Mouse (Mus musculus) stomach, postnatal 0 days (tissue): ENCODE results near the gene Slc7a9. TPM values are rescaled to one million over a fixed set of nuclear protein-coding genes. Genes with fewer than 3 reads are reported as not detected.

ENCODE experiments used
- ATAC-seq: fragments of 200-750 bp; cut with Nextera tagmentation; 2 replicates; pipeline ENCODE4 v1.8.0; 2017; ENCODE audit not compliant: low FRiP score, low TSS enrichment
- DNase-seq: peaks from one replicate; pipeline ENCODE4 v3.0.0-alpha.2; 2016; ENCODE audit warnings: low spot score
- H3K27ac ChIP-seq: fragments of 300-500 bp; sonication (generic); replicated peaks from 2 replicates; pipeline ENCODE4 v1.5.1; 2014; ENCODE audit warnings: mild to moderate bottlenecking, control low read depth
- H3K27me3 ChIP-seq: fragments of 300-500 bp; sonication (generic); 2 replicates; pipeline ENCODE4 v1.6.1; 2014; ENCODE audit warnings: low read length; ENCODE audit not compliant: control insufficient read depth, insufficient read depth
- H3K36me3 ChIP-seq: fragments of 300-500 bp; sonication (generic); 2 replicates; pipeline ENCODE4 v1.6.1; 2014; ENCODE audit warnings: low read length, mixed read lengths; ENCODE audit not compliant: control insufficient read depth, insufficient read depth
- H3K4me1 ChIP-seq: fragments of 300-500 bp; sonication (generic); replicated peaks from 2 replicates; pipeline ENCODE4 v1.6.1; 2014; ENCODE audit warnings: antibody characterized with exemption; ENCODE audit not compliant: control insufficient read depth, insufficient read depth
- H3K4me2 ChIP-seq: fragments of 300-500 bp; sonication (generic); replicated peaks from 2 replicates; pipeline ENCODE4 v1.6.1; 2014; ENCODE audit warnings: low read depth, mild to moderate bottlenecking, control low read depth, moderate library complexity
- H3K4me3 ChIP-seq: fragments of 300-500 bp; sonication (generic); 2 replicates; pipeline ENCODE4 v1.5.1; 2014; ENCODE audit warnings: low read depth, low read length, control low read depth
- H3K9ac ChIP-seq: fragments of 300-500 bp; sonication (generic); 2 replicates; pipeline ENCODE4 v1.6.1; 2014; ENCODE audit warnings: mild to moderate bottlenecking, low read length, control low read depth, mixed read lengths
- H3K9me3 ChIP-seq: fragments of 300-500 bp; sonication (generic); 2 replicates; pipeline ENCODE4 v1.6.1; 2016; ENCODE audit warnings: low read length; ENCODE audit not compliant: control insufficient read depth
- CTCF ChIP-seq: IDR thresholded peaks from 2 replicates; pipeline ENCODE4 v1.5.1; 2016; ENCODE audit warnings: antibody characterized with exemption, low read depth, mild to moderate bottlenecking, moderate library complexity
- EP300 ChIP-seq: optimal IDR thresholded peaks from 2 replicates; pipeline ENCODE3; 2016; ENCODE audit warnings: antibody characterized with exemption
- WGBS: fragments of 180-500 bp; shearing (Covaris S2); extraction: QIAGEN DNeasy Blood & Tissue Kit; methylation state at CpG from one replicate; pipeline ENCODE4 v1.1.7; 2014; 5-methylcytosine and 5-hydroxymethylcytosine counted together
- polyA plus RNA-seq: library from polyadenylated mRNA; unstranded; fragments of >200 nt; fragmentation: Nextera tagmentation; extraction: Ambion mirVana; gene quantifications from 2 replicates; pipeline ENCODE4 v1.2.1, GENCODE M21; 2015

Slc7a9 gene
- polyA plus RNA-seq, 1 experiment from 2014 or later, result 0.30 TPM

- H3K9ac ChIP-seq, result no peak overlapping the region
- TF ChIP-seq CTCF (no peak), EP300 (no peak)
- no peak overlapping the region for H3K4me3 ChIP-seq
- no peak overlapping the region for H3K27ac ChIP-seq
- no peaks in the 10 kb centered on the region for H3K27me3 ChIP-seq
- H3K4me2 ChIP-seq, result no peak overlapping the region
- no peaks in the 10 kb centered on the region for H3K9me3 ChIP-seq
- ATAC-seq, result no peak
- peaks cover 23% of the 10 kb centered on the region; the same call in 1 of the 2 replicates for H3K36me3 ChIP-seq
- no peaks in the 10 kb centered on the region for H3K4me1 ChIP-seq
- 87% methylated on average over 10 of the region's 10 CpGs for WGBS
- no peak for DNase-seq
These were observed 20.4 kb upstream of the Slc7a9 start for GRCm38 (mm10) chr7:35428146-35428545.

GRCm38 (mm10) chr7:35435266-35435665 lies 13.3 kb upstream of the Slc7a9 start:
- Histone ChIP-seq H3K9ac (no peak overlapping the region), H3K4me1 (no peaks in the 10 kb centered on the region), H3K9me3 (no peaks in the 10 kb centered on the region), H3K27me3 (no peaks in the 10 kb centered on the region), H3K36me3 (peaks cover 21% of the 10 kb centered on the region), H3K27ac (no peak overlapping the region), H3K4me2 (no peak overlapping the region), H3K4me3 (no peak overlapping the region)
- 75% methylated on average over 9 of the region's 9 CpGs for WGBS
- TF ChIP-seq CTCF (no peak), EP300 (no peak)
- DNase-seq (no peak), ATAC-seq (no peak)

- Histone ChIP-seq H3K4me3 (no peak overlapping the region), H3K27me3 (no peaks in the 10 kb centered on the region), H3K4me1 (no peaks in the 10 kb centered on the region), H3K4me2 (no peak overlapping the region), H3K36me3 (no peaks in the 10 kb centered on the region), H3K27ac (no peak overlapping the region), H3K9me3 (no peaks in the 10 kb centered on the region), H3K9ac (no peak overlapping the region)
- 16% methylated on average over 4 of the region's 4 CpGs for WGBS
- no peak for ATAC-seq
- no peak for DNase-seq
- TF ChIP-seq CTCF (no peak), EP300 (no peak)
These were observed 1.1 kb upstream of the Slc7a9 start for GRCm38 (mm10) chr7:35447501-35447900.

- Histone ChIP-seq H3K9ac (no peak overlapping the region), H3K4me2 (no peak overlapping the region), H3K27ac (no peak overlapping the region), H3K4me1 (no peaks in the 10 kb centered on the region), H3K27me3 (no peaks in the 10 kb centered on the region), H3K9me3 (no peaks in the 10 kb centered on the region), H3K4me3 (no peak overlapping the region), H3K36me3 (no peaks in the 10 kb centered on the region)
- ATAC-seq (no peak), DNase-seq (no peak)
- TF ChIP-seq EP300 (no peak), CTCF (no peak)
- 55% methylated on average over 7 of the region's 7 CpGs for WGBS
These were observed 271 bp downstream of the Slc7a9 start for GRCm38 (mm10) chr7:35448867-35449266.

GRCm38 (mm10) chr7:35456091-35456814 lies 7.7 kb downstream of the Slc7a9 start:
- no peaks in the 10 kb centered on the region for H3K4me1 ChIP-seq
- TF ChIP-seq CTCF, result no peak
- TF ChIP-seq EP300, result no peak
- peak; percentile 74 for ATAC-seq
- no peaks in the 10 kb centered on the region for H3K9me3 ChIP-seq
- no peak overlapping the region for H3K4me2 ChIP-seq
- no peak overlapping the region for H3K27ac ChIP-seq
- H3K36me3 ChIP-seq, result no peaks in the 10 kb centered on the region
- no peak overlapping the region for H3K4me3 ChIP-seq
- DNase-seq, result no peak
- no peak overlapping the region for H3K9ac ChIP-seq
- no peaks in the 10 kb centered on the region for H3K27me3 ChIP-seq
- WGBS, result 76% methylated on average over 4 of the region's 4 CpGs

- Histone ChIP-seq H3K9me3 (no peaks in the 10 kb centered on the region), H3K9ac (no peak overlapping the region), H3K4me3 (no peak overlapping the region), H3K27me3 (no peaks in the 10 kb centered on the region), H3K4me1 (no peaks in the 10 kb centered on the region), H3K4me2 (no peak overlapping the region), H3K27ac (no peak overlapping the region), H3K36me3 (no peaks in the 10 kb centered on the region)
- WGBS, result 76% methylated on average over 4 of the region's 4 CpGs
- ATAC-seq, result no peak
- TF ChIP-seq CTCF, result no peak
- TF ChIP-seq EP300, result no peak
- DNase-seq, result no peak
These were observed 12.4 kb downstream of the Slc7a9 start for GRCm38 (mm10) chr7:35460971-35461370.
